Mouse (Mus musculus): ENCODE measurements around the gene Slc25a10. TPM values are rescaled to one million over a fixed set of nuclear protein-coding genes. Genes with fewer than 3 reads are reported as not detected.
A peak's percentile ranks its signal among the peaks of the same experiment; 100 is the strongest.

Gene Slc25a10
- polyA plus RNA-seq, 1 experiment from 2014 or later: 73.9 TPM

DNA sequence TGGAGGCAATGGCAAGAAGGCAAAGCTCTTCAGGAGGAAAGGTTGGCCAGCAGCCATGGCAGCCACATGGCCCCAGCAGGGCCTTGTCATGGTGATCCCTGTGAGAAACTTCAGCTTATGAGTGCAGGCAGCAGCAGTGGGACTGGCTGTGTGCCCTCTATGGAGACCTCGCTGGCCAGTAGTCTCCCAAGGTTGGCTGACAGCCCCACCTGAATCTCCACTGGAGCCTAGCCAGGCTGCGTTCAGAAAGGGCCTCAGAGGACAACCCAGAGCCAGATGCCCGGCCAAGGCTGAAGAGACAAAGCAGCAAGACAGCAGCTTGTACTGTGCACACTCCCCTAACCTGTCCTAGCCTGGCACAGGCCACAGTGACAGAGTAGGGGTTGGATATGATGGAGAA, 46.8 kb downstream of the Slc25a10 start:
- H3K9ac ChIP-seq (ENCODE audit: low read length): peak overlapping the region; percentile 47

DNA sequence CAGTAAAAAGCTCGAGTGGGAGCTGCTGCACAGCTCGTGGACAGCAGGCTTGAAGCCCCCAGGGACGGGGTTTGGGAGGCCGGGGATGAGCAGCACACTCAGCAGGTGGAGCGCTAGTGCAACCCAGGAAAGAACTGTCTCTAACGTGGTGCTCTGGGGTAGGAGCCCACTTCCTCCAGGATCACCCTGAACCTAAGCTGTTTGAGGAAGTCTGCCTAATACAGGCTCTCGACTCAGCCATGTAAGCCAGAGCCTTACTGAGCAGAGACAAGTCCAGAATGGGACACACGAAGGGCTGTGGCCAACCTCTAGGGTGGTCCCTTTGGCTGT, 47.3 kb downstream of the Slc25a10 start:
- 44% methylated on average over 8 of the region's 8 CpGs for WGBS
- no peak for ATAC-seq (ENCODE audit: insufficient read depth, low FRiP score)
- no peaks in the 10 kb centered on the region for H3K9me3 ChIP-seq (replicated peaks; ENCODE audit: control insufficient read depth, low read length)
- H3K4me2 ChIP-seq (ENCODE audit: low read depth, low read length): no peak overlapping the region
- peak overlapping the region; percentile 77 for H3K27ac ChIP-seq (ENCODE audit: low read length)
- H3K27me3 ChIP-seq (ENCODE audit: control insufficient read depth, insufficient read depth, low read length): no peaks in the 10 kb centered on the region
- H3K36me3 ChIP-seq (ENCODE audit: control insufficient read depth, insufficient read depth, low read length): no peaks in the 10 kb centered on the region; the same call in 1 of the 2 replicates
- peak overlapping the region; percentile 47 for H3K9ac ChIP-seq (ENCODE audit: low read length)
- H3K4me3 ChIP-seq (replicated peaks; ENCODE audit: low read length): no peak overlapping the region
- H3K4me1 ChIP-seq (ENCODE audit: control insufficient read depth, insufficient read depth, low read length): peaks cover 25% of the 10 kb centered on the region

More for the DNA sequence above, 46.8 kb downstream of the Slc25a10 start:
- H3K4me2 ChIP-seq (ENCODE audit: low read depth, low read length): no peak overlapping the region
- no peak overlapping the region for H3K4me3 ChIP-seq (replicated peaks; ENCODE audit: low read length)
- WGBS: 55% methylated on average over 3 of the region's 3 CpGs
- no peaks in the 10 kb centered on the region for H3K9me3 ChIP-seq (replicated peaks; ENCODE audit: control insufficient read depth, low read length)
- no peaks in the 10 kb centered on the region for H3K27me3 ChIP-seq (ENCODE audit: control insufficient read depth, insufficient read depth, low read length)
- H3K36me3 ChIP-seq (ENCODE audit: control insufficient read depth, insufficient read depth, low read length): no peaks in the 10 kb centered on the region
- H3K4me1 ChIP-seq (ENCODE audit: control insufficient read depth, insufficient read depth, low read length): peaks cover 25% of the 10 kb centered on the region
- ATAC-seq (ENCODE audit: insufficient read depth, low FRiP score): no peak
- H3K27ac ChIP-seq (ENCODE audit: low read length): peak overlapping the region; percentile 77

DNA sequence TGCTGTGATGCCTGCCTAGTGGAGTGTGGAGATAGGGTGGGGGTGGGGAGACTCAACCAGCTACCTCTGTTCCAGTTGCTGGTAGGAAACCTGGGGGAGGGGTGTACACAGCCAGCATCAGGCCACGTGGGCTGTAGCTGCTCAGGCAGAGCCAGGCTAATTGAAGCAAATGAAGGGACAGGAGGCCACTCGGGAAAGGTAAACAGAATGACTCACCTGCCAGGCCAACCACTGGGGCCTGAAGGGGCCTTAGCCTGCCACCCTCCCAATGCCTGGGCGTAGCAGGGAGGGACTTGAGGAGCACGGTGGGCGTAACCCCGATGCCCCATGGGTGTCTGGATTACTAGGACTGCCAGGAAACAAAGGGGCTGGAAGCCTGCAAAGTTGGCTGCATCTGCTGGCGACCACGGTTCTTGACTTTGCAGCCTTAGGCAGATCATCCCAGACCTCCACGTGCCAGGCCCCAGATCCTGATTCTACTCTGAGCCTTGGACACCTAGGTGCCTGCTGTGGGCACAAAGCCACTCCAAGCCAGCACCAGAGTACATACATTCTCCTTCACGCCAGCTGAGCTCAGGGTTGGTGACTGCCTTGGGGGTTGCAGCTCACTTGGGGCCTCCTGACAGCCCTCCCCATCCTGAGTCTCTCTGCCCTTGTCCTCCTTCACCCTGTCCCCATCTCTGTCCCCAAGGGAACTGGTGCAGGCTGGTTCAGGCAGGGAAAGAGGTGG, 47.8 kb downstream of the Slc25a10 start:
- Histone ChIP-seq H3K36me3 (ENCODE audit: control insufficient read depth, insufficient read depth, low read length) (no peaks in the 10 kb centered on the region; the same call in 1 of the 2 replicates), H3K27ac (ENCODE audit: low read length) (peak overlapping the region; percentile 77), H3K9ac (ENCODE audit: low read length) (peak overlapping the region; percentile 40), H3K4me3 (replicated peaks; ENCODE audit: low read length) (no peak overlapping the region), H3K4me2 (ENCODE audit: low read depth, low read length) (no peak overlapping the region), H3K27me3 (ENCODE audit: control insufficient read depth, insufficient read depth, low read length) (no peaks in the 10 kb centered on the region), H3K4me1 (ENCODE audit: control insufficient read depth, insufficient read depth, low read length) (peaks cover 25% of the 10 kb centered on the region), H3K9me3 (replicated peaks; ENCODE audit: control insufficient read depth, low read length) (no peaks in the 10 kb centered on the region)
- WGBS: 24% methylated on average over 10 of the region's 10 CpGs
- ATAC-seq (ENCODE audit: insufficient read depth, low FRiP score): peak; percentile 92

DNA sequence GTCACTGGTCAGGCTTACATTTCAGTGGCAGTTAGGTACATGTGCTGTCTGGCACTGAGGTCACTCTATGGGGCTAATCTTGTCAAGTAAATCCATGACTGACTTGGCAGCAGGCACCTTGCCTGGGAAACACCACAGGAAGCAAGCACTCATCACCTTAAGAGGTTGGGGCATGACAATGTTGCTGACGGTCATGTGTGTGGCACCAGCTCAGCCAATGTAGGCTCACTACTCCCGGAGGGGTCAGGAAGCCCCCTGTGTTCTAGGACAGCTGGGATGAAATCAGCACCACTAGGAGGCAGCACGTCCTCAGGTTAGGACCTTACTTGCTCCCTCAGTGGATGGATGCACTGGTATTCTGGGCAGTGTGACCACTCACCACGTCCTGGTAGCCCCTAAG, 50.3 kb downstream of the Slc25a10 start:
- no peak overlapping the region for H3K27ac ChIP-seq (ENCODE audit: low read length)
- peaks cover 28% of the 10 kb centered on the region for H3K4me1 ChIP-seq (ENCODE audit: control insufficient read depth, insufficient read depth, low read length)
- no peaks in the 10 kb centered on the region for H3K9me3 ChIP-seq (replicated peaks; ENCODE audit: control insufficient read depth, low read length)
- WGBS: 41% methylated on average over 4 of the region's 4 CpGs
- H3K4me3 ChIP-seq (replicated peaks; ENCODE audit: low read length): no peak overlapping the region
- ATAC-seq (ENCODE audit: insufficient read depth, low FRiP score): no peak
- H3K4me2 ChIP-seq (ENCODE audit: low read depth, low read length): no peak overlapping the region
- no peaks in the 10 kb centered on the region; the same call in 1 of the 2 replicates for H3K36me3 ChIP-seq (ENCODE audit: control insufficient read depth, insufficient read depth, low read length)
- H3K9ac ChIP-seq (ENCODE audit: low read length): no peak overlapping the region
- H3K27me3 ChIP-seq (ENCODE audit: control insufficient read depth, insufficient read depth, low read length): no peaks in the 10 kb centered on the region

DNA sequence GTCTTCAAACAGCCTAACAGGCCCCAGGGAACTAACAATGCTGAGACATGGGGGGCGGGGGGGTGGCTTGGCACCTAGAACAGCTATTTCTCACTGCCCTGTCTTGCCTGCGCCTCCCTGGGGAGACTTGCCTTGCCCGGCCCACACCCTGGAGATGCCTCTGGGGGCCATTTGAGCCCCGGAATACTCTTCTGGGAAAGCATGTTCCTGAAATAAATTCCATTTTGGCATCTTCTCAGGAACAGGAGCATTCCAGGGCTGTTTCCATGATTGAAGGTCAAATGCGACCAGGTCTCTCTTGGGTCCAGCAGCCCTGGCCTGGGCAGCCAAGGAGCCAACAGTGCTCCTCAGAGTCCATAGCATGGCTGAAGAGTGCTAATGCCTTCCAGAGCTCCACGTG, 50.7 kb downstream of the Slc25a10 start:
- Histone ChIP-seq H3K27ac (ENCODE audit: low read length) (no peak overlapping the region), H3K4me2 (ENCODE audit: low read depth, low read length) (no peak overlapping the region), H3K9ac (ENCODE audit: low read length) (no peak overlapping the region), H3K36me3 (ENCODE audit: control insufficient read depth, insufficient read depth, low read length) (no peaks in the 10 kb centered on the region; the same call in 1 of the 2 replicates), H3K4me1 (ENCODE audit: control insufficient read depth, insufficient read depth, low read length) (peaks cover 28% of the 10 kb centered on the region), H3K27me3 (ENCODE audit: control insufficient read depth, insufficient read depth, low read length) (no peaks in the 10 kb centered on the region), H3K9me3 (replicated peaks; ENCODE audit: control insufficient read depth, low read length) (no peaks in the 10 kb centered on the region), H3K4me3 (replicated peaks; ENCODE audit: low read length) (no peak overlapping the region)
- ATAC-seq (ENCODE audit: insufficient read depth, low FRiP score): no peak
- WGBS: 79% methylated on average over 6 of the region's 6 CpGs

DNA sequence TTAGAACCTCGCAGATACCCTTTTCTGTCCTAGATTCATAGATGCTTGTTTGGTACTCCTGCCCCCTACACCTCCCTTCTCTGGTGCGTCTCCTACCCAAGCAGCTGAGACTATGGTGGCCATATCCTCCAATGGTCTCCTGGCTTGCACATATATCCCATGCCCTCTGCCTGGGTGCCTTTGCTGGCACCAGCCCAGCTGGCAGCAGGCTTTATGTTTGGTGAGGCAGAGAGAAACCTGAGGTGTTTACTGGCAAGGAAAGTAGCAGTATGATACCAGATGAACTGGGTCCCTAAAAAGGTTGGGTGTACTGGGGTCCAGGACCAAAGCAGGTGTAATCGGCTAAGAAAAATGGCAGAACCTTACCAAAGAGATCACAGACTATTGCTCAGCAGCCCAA, 54.3 kb downstream of the Slc25a10 start:
- no peak for ATAC-seq (ENCODE audit: insufficient read depth, low FRiP score)

DNA sequence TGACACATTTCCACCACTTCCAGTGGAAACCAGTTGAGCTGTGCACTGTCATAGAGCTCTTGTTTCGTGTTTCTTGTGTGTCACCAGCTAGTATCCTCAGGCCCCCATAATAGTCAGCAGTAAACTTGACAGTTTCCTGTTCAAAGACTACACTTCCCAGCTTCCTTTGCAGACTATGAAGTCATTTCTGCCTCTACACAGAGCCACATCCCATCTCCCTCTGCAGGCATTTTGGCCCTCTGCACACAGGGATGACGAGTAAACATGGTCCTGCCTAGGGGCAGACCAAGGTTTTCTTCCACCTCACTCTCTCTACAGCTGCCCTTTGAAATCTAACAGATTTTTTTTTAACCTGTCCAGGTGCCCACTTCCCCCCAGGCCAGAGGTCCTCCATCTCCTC, 55.8 kb downstream of the Slc25a10 start:
- ATAC-seq (ENCODE audit: insufficient read depth, low FRiP score): no peak
- no peak overlapping the region for H3K4me3 ChIP-seq (replicated peaks; ENCODE audit: low read length)
- H3K9ac ChIP-seq (ENCODE audit: low read length): 0 out of 2 replicates have a peak overlapping the region, but pooled peaks have one; percentile 11
- H3K27me3 ChIP-seq (ENCODE audit: control insufficient read depth, insufficient read depth, low read length): no peaks in the 10 kb centered on the region
- 48% methylated on average over 2 of the region's 2 CpGs for WGBS
- H3K4me2 ChIP-seq (ENCODE audit: low read depth, low read length): no peak overlapping the region
- H3K9me3 ChIP-seq (replicated peaks; ENCODE audit: control insufficient read depth, low read length): no peaks in the 10 kb centered on the region
- H3K27ac ChIP-seq (ENCODE audit: low read length): no peak overlapping the region
- peaks cover 18% of the 10 kb centered on the region for H3K4me1 ChIP-seq (ENCODE audit: control insufficient read depth, insufficient read depth, low read length)
- no peaks in the 10 kb centered on the region; the same call in 1 of the 2 replicates for H3K36me3 ChIP-seq (ENCODE audit: control insufficient read depth, insufficient read depth, low read length)

More for the DNA sequence above, 54.3 kb downstream of the Slc25a10 start:
- Histone ChIP-seq H3K27ac (ENCODE audit: low read length) (no peak overlapping the region), H3K4me1 (ENCODE audit: control insufficient read depth, insufficient read depth, low read length) (peaks cover 18% of the 10 kb centered on the region), H3K27me3 (ENCODE audit: control insufficient read depth, insufficient read depth, low read length) (no peaks in the 10 kb centered on the region), H3K9ac (ENCODE audit: low read length) (no peak overlapping the region), H3K36me3 (ENCODE audit: control insufficient read depth, insufficient read depth, low read length) (no peaks in the 10 kb centered on the region; the same call in 1 of the 2 replicates), H3K4me2 (ENCODE audit: low read depth, low read length) (no peak overlapping the region), H3K4me3 (replicated peaks; ENCODE audit: low read length) (no peak overlapping the region), H3K9me3 (replicated peaks; ENCODE audit: control insufficient read depth, low read length) (no peaks in the 10 kb centered on the region)
- 96% methylated on average over 3 of the region's 3 CpGs for WGBS

DNA sequence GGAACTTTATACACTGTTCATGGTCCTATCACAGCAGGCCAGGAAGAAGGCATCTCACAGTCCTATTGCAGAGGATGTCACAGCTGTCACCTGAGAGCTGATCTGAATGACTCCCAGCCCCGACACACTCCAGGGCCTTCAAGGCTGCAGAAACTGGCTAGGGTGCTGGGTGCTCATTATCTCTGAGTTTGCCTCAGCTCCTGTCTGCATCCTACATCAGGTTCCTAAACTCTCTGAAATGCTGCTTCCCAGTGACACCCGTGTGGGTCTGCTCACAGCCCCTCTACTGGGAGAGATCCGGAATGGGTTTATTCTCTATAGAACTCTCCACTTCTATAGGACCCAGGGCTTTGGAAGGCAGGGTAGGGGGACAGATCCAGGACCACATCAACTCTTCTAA, 56.6 kb downstream of the Slc25a10 start:
- Histone ChIP-seq H3K27me3 (ENCODE audit: control insufficient read depth, insufficient read depth, low read length) (no peaks in the 10 kb centered on the region), H3K27ac (ENCODE audit: low read length) (peak overlapping the region; percentile 98), H3K9ac (ENCODE audit: low read length) (peak overlapping the region; percentile 99), H3K9me3 (replicated peaks; ENCODE audit: control insufficient read depth, low read length) (no peaks in the 10 kb centered on the region), H3K4me1 (ENCODE audit: control insufficient read depth, insufficient read depth, low read length) (peaks cover 18% of the 10 kb centered on the region), H3K4me2 (ENCODE audit: low read depth, low read length) (peak overlapping the region; percentile 96), H3K36me3 (ENCODE audit: control insufficient read depth, insufficient read depth, low read length) (no peaks in the 10 kb centered on the region; the same call in 1 of the 2 replicates), H3K4me3 (replicated peaks; ENCODE audit: low read length) (peak overlapping the region; percentile 96)
- ATAC-seq (ENCODE audit: insufficient read depth, low FRiP score): no peak
- 82% methylated on average over 3 of the region's 3 CpGs for WGBS

DNA sequence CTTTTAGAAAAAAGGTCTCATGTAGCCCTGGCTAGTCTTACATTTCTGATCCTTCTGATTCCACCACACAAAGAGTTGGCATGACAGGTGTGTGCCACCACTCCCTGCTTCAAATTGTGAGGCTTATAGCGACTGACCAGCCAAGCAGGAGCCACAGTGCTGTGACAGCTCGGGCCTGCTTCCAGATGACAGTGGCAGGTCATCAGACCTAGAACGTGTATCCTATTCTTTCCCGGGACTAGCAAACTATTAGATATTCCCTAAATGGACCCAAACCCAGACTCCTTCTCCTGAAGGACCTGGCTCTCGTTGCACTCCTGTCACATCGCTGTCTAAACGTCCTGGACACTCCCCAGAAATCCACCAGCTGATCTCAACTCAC, 57.1 kb downstream of the Slc25a10 start:
- H3K9ac ChIP-seq (ENCODE audit: low read length): peak overlapping the region; percentile 99
- 15% methylated on average over 7 of the region's 7 CpGs for WGBS
- no peak for ATAC-seq (ENCODE audit: insufficient read depth, low FRiP score)

More for the DNA sequence above, 57.1 kb downstream of the Slc25a10 start:
- Histone ChIP-seq H3K4me1 (ENCODE audit: control insufficient read depth, insufficient read depth, low read length) (peaks cover 18% of the 10 kb centered on the region), H3K4me2 (ENCODE audit: low read depth, low read length) (peak overlapping the region; percentile 96), H3K4me3 (replicated peaks; ENCODE audit: low read length) (peak overlapping the region; percentile 96), H3K27ac (ENCODE audit: low read length) (peak overlapping the region; percentile 98), H3K27me3 (ENCODE audit: control insufficient read depth, insufficient read depth, low read length) (no peaks in the 10 kb centered on the region), H3K9me3 (replicated peaks; ENCODE audit: control insufficient read depth, low read length) (no peaks in the 10 kb centered on the region), H3K36me3 (ENCODE audit: control insufficient read depth, insufficient read depth, low read length) (no peaks in the 10 kb centered on the region; the same call in 1 of the 2 replicates)

Measured in stomach, embryonic 16.5 days (tissue).